Mouse (Mus musculus) thymus, adult 2 months (tissue): ENCODE measurements around the gene Phf6. TPM values are rescaled to one million over a fixed set of nuclear protein-coding genes. Genes with fewer than 3 reads are reported as not detected.
A peak's percentile ranks its signal among the peaks of the same experiment; 100 is the strongest.
"Not testable (repeated sequence)": the region's sequence is repeated elsewhere in the genome, so short reads cannot be mapped to it uniquely, and the experiment has no call there.

Experiments used
- DNase-seq: peaks from one replicate; pipeline ENCODE4 v3.0.0; 2021
- H3K27ac ChIP-seq: fragments of 200-500 bp; 2 replicates; pipeline ENCODE4 v1.5.1; 2012; ENCODE audit warnings: low read length, control low read depth; ENCODE audit not compliant: control insufficient read depth, insufficient read depth
- H3K27me3 ChIP-seq: fragments of 200-500 bp; 2 replicates; pipeline ENCODE4 v1.6.1; 2012; ENCODE audit warnings: mild to moderate bottlenecking, low read length, moderate library complexity, mixed read lengths; ENCODE audit not compliant: control insufficient read depth, insufficient read depth
- H3K36me3 ChIP-seq: fragments of 200-500 bp; 2 replicates; pipeline ENCODE4 v1.6.1; 2012; ENCODE audit warnings: mild to moderate bottlenecking, low read length, moderate library complexity; ENCODE audit not compliant: control insufficient read depth, insufficient read depth
- H3K4me1 ChIP-seq: fragments of 200-500 bp; replicated peaks from 2 replicates; pipeline ENCODE4 v1.6.1; 2012; ENCODE audit warnings: low read length; ENCODE audit not compliant: control insufficient read depth, insufficient read depth
- H3K4me3 ChIP-seq: fragments of 200-500 bp; 2 replicates; pipeline ENCODE4 v1.5.1; 2012; ENCODE audit warnings: mild to moderate bottlenecking, low read length, control low read depth, moderate library complexity; ENCODE audit not compliant: control insufficient read depth, insufficient read depth
- CTCF ChIP-seq: fragments of 200-500 bp; IDR thresholded peaks from 2 replicates; pipeline ENCODE4 v1.5.1; 2012; ENCODE audit warnings: mild to moderate bottlenecking, control low read depth, low read length, moderate library complexity, borderline replicate concordance; ENCODE audit not compliant: control insufficient read depth, poor library complexity, insufficient read depth; ENCODE audit errors: extremely low read depth
- POLR2A ChIP-seq: fragments of 200-500 bp; IDR thresholded peaks from 2 replicates; pipeline ENCODE4 v1.6.1; 2012; ENCODE audit warnings: mild to moderate bottlenecking, low read length, control low read depth, moderate library complexity; ENCODE audit not compliant: control insufficient read depth, poor library complexity, insufficient read depth; ENCODE audit errors: extremely low read depth
- WGBS: fragments of 180-500 bp; shearing (Covaris S2); methylation state at CpG from one replicate; pipeline ENCODE4 v1.1.7; 2018; 5-methylcytosine and 5-hydroxymethylcytosine counted together
- polyA plus RNA-seq: library from polyadenylated mRNA; depleted of rRNA; stranded (reverse); fragments of >200 nt; gene quantifications from 2 replicates; pipeline ENCODE4 v1.2.3, GENCODE M21; 2012; rRNA removed

Gene Phf6
- polyA plus RNA-seq, 1 experiment, result 6.8 TPM

DNA sequence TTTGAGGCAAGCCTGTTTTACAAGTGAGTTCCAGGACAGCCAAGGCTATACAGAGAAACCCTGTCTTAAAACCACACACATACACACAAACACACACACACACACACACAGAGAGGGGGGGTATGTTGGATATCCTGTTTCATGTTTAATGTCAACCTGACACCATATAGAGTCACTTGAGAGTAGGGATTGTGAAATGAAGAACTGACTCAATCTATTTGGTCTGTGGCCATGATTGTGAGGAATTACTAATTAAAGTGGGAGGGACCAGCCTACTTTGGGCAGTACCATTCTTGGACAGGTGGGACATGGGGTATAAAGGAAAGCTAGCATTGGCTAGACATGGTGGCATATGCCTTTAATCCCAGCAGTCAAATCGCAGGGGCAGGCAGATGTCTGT is 60.6 kb downstream of the Phf6 start:
- no peaks in the 10 kb centered on the region for H3K36me3 ChIP-seq
- no peak overlapping the region for H3K27ac ChIP-seq
- TF ChIP-seq CTCF (no peak), POLR2A (no peak)
- DNase-seq, result no peak
- WGBS, result 100% methylated on average over 1 of the region's 1 CpGs
- no peaks in the 10 kb centered on the region for H3K4me1 ChIP-seq
- H3K4me3 ChIP-seq, result no peak overlapping the region
- H3K27me3 ChIP-seq, result no peaks in the 10 kb centered on the region

GRCm38 (mm10) chrX:52978576-52978975 is 66.5 kb downstream of the Phf6 start:
- H3K27me3 ChIP-seq, result no peaks in the 10 kb centered on the region
- 77% methylated on average over 1 of the region's 1 CpGs for WGBS
- no peak overlapping the region for H3K27ac ChIP-seq
- H3K4me1 ChIP-seq, result no peaks in the 10 kb centered on the region
- no peak for TF ChIP-seq CTCF
- TF ChIP-seq POLR2A, result no peak
- no peak for DNase-seq
- H3K4me3 ChIP-seq, result no peak overlapping the region
- H3K36me3 ChIP-seq, result no peaks in the 10 kb centered on the region

GRCm38 (mm10) chrX:52981378-52981777 is 69.3 kb downstream of the Phf6 start:
- TF ChIP-seq POLR2A (no peak), CTCF (no peak)
- Histone ChIP-seq H3K27me3 (no peaks in the 10 kb centered on the region), H3K27ac (no peak overlapping the region), H3K36me3 (no peaks in the 10 kb centered on the region), H3K4me3 (no peak overlapping the region), H3K4me1 (no peaks in the 10 kb centered on the region)
- 88% methylated on average over 3 of the region's 3 CpGs for WGBS
- DNase-seq, result no peak

DNA sequence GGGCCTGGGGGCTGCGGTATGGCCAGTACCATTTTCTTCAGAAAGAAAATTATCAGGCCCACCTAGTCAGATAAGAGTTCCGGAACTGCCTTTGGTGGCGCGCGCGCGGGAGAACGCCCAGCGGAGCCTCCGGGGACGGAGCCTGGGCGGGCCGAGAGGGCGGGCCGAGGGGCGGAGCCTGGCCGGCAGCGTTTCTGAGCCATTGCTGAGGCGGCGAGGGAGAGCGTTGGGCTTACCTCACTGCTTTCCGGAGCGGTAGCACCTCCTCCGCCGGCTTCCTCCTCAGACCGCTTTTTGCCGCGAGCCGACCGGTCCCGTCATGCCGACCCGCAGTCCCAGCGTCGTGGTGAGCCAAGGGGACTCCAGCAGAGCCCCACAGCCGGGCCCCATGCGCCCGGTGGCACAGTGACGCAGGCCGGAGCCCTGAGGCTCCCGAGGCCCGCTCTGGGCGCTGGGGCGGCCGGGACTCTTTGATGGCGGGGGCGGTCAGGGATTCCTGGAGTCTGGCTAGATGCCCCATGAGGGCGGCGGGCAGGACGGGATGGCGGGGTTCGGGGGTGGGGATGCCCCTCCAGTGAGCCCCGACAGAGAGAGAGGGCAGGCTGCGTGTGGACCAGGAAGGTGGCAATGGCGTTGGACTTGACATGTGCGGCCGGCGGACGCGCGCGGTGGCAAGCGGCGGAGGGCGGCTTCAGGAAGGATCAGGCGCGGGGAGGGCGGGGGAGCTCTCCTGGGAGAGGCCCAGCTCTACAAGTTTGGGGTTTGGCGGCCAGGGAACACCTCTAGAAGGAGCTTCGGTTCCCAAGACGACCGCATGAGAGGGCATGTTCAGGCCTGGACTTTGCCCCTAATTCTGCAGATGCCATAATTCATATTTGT is 76.1 kb downstream of the Phf6 start, which contains the start of gene Hprt:
Hprt (plus strand) TSS at position 233 of the 879 bp plus-strand sequence.
- H3K4me1 ChIP-seq, result no peaks in the 10 kb centered on the region
- H3K4me3 ChIP-seq, result peak within 1 kb of the TSS; percentile 88
- under 1% methylated on average over 70 of the region's 72 CpGs for WGBS
- peak; percentile 87 for DNase-seq
- no peaks in the 10 kb centered on the region for H3K36me3 ChIP-seq
- H3K27me3 ChIP-seq, result no peaks in the 10 kb centered on the region
- peak within 1 kb of the TSS; percentile 32; the same call in 1 of the 2 replicates for H3K27ac ChIP-seq
- no peak for TF ChIP-seq CTCF
- TF ChIP-seq POLR2A, result peak; percentile 71

- H3K27ac ChIP-seq, DNase-seq: not testable (repeated sequence)
- WGBS, result 79% methylated on average over 5 of the region's 5 CpGs
These were observed 82.7 kb downstream of the Phf6 start for GRCm38 (mm10) chrX:52994726-52995125.

DNA sequence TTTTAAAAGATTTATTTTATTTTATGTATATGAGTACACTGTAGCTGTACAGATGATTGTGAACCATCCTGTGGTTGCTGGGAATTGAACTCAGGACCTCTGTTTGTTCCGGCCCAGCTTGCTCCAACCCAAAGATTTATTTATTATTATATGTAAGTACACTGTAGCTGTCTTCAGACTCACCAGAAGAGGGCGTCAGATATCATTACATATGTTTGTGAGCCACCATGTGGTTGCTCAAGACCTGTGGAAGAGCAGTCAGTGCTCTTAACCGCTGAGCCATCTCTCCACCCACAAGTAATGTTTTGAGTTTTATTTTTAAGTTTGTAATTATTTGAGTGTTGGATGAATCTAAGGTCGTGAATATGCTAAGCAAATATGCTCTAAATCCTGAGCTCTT is 92.8 kb downstream of the Phf6 start:
- 89% methylated on average over 4 of the region's 4 CpGs for WGBS
- not testable (repeated sequence) for H3K27me3 ChIP-seq, H3K4me1 ChIP-seq, DNase-seq, H3K4me3 ChIP-seq, H3K27ac ChIP-seq, H3K36me3 ChIP-seq

More at GRCm38 (mm10) chrX:52994726-52995125, 82.7 kb downstream of the Phf6 start:
- not testable (repeated sequence) for H3K27me3 ChIP-seq, H3K36me3 ChIP-seq, H3K4me3 ChIP-seq, H3K4me1 ChIP-seq

DNA sequence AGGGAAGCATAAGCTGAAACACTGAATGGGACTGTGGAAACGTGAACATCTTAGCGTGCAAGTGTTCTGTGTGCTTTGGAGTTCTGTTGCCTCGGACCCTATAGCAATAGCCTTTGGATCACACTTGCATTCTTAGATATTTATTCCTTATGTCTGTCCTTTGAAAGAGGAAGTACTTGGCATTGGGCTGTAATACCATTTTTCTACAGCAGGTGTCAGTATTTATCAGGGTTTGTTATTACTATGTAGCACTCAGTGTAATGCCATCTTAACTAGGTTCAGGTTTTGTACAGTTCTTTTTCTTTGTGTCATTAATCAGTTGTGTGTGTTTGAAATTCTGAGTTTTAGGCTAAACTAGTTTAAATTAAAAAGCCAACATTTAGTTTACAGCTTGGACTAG is 94.0 kb downstream of the Phf6 start:
- WGBS, result 56% methylated on average over 3 of the region's 3 CpGs
- TF ChIP-seq CTCF (no peak), POLR2A (no peak)
- Histone ChIP-seq H3K27ac (no peak overlapping the region), H3K36me3 (peaks cover 5% of the 10 kb centered on the region), H3K4me3 (no peak overlapping the region), H3K27me3 (no peaks in the 10 kb centered on the region), H3K4me1 (no peaks in the 10 kb centered on the region)
- DNase-seq, result peak; percentile 3

Other genes with a start within 250 kb of the Phf6 start
- not detected in 2 replicates for gene Ccdc160, start 121.1 kb upstream of the Phf6 start, polyA plus RNA-seq
- 19.6 and 20.7 TPM in 2 replicates for gene Hprt, start 75.9 kb downstream of the Phf6 start, polyA plus RNA-seq